Mouse (Mus musculus): ENCODE measurements at regions not wholly inside any gene's neighbourhood (a gene's known extent, or its start where the extent isn't known, plus 50 kb on each side); places are given as distances from the start of the nearest gene placed in this dataset.
A peak's percentile ranks its signal among the peaks of the same experiment; 100 is the strongest.

DNA sequence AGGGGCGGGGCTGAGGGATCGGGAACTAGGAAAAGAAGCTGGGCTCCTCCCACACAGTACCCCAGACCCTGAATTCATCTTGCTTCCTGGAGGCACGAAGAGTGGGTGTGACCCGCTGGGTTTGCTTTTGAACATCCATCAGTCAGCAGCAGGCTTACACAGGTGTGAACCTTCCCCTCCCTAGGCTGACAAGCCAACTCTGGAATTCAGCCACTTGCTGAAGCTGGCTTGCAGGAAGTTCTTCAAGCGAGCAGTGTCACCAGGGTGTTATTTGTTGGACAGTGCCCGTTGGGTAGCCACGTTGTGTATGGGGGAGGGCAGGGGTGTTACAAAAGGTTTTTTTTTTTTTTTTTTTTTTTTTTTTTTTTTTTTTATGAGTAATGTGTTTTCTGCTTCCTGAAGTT, 118.8 kb downstream of the Gm9376 start:
- H3K4me1 ChIP-seq (ENCODE audit: insufficient read depth): no peaks in the 10 kb centered on the region
- H3K36me3 ChIP-seq (ENCODE audit: insufficient read depth): no peaks in the 10 kb centered on the region
- peak overlapping the region; percentile 21; the same call in 1 of the 2 replicates for H3K4me2 ChIP-seq (ENCODE audit: low read depth)
- TF ChIP-seq CTCF (IDR thresholded peaks at IDR 0.05; ENCODE audit: low read depth): no peak
- ATAC-seq (no peak; the same call in 1 of the 2 replicates), DNase-seq (no peak)
- no peak overlapping the region for H3K27ac ChIP-seq (ENCODE audit: low read depth, low read length)
- no peak overlapping the region for H3K4me3 ChIP-seq (ENCODE audit: low read depth, low read length)
- H3K9ac ChIP-seq: no peak overlapping the region
- no peaks in the 10 kb centered on the region for H3K27me3 ChIP-seq (ENCODE audit: insufficient read depth, low read length)
- no peaks in the 10 kb centered on the region for H3K9me3 ChIP-seq (ENCODE audit: low read length)
- 25% methylated on average over 7 of the region's 7 CpGs for WGBS

DNA sequence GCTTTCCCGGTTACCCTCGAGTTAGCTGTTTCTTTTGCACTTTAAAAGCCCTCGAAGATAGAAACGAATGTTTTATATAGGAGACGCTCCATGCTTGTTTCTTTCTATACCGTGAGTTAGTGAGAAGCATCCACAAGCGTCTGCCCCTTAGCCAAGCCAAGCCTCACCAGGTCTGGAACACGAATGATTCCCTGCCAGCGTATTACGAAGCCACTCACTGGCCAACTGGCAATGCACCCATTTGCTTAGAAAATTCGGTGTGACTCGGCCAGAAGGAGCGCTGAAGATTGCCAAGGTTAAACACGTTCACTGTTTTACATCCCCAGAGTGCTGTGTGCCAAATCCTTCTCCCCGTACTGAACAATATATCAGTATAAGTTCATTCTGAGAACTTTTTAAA, 121.3 kb downstream of the Gm9376 start:
- H3K9me3 ChIP-seq (ENCODE audit: low read length): no peaks in the 10 kb centered on the region
- 55% methylated on average over 15 of the region's 15 CpGs for WGBS
- no peaks in the 10 kb centered on the region for H3K36me3 ChIP-seq (ENCODE audit: insufficient read depth)
- no peak overlapping the region for H3K4me3 ChIP-seq (ENCODE audit: low read depth, low read length)
- H3K27me3 ChIP-seq (ENCODE audit: insufficient read depth, low read length): no peaks in the 10 kb centered on the region
- no peak overlapping the region for H3K9ac ChIP-seq
- DNase-seq (peak; percentile 40), ATAC-seq (no peak)
- no peak overlapping the region for H3K4me2 ChIP-seq (ENCODE audit: low read depth)
- no peaks in the 10 kb centered on the region for H3K4me1 ChIP-seq (ENCODE audit: insufficient read depth)
- TF ChIP-seq CTCF (IDR thresholded peaks at IDR 0.05; ENCODE audit: low read depth): no peak
- H3K27ac ChIP-seq (ENCODE audit: low read depth, low read length): no peak overlapping the region

DNA sequence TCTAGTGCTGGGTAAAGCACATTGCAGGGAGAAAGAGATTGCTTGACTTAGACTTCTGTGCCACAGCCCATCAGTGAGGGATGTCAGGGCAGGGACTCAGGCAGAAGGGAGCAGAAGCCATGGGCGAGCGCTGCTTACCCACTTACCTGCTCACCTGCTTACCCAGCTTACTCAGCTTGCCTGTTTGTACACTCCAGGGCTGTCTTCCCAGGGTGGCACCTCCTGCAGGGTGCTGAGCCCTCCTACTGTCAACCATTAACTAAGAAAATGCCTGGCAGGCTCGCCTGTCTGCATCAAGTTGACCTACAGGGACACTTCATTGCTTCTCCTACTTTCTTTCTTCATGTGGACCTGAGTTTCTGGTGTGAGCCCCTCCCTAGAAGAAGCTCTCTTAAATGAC, 124.0 kb downstream of the Gm9376 start:
- no peaks in the 10 kb centered on the region for H3K4me1 ChIP-seq (ENCODE audit: insufficient read depth)
- no peak overlapping the region for H3K4me2 ChIP-seq (ENCODE audit: low read depth)
- no peaks in the 10 kb centered on the region for H3K27me3 ChIP-seq (ENCODE audit: insufficient read depth, low read length)
- no peak for DNase-seq
- no peak for TF ChIP-seq CTCF (IDR thresholded peaks at IDR 0.05; ENCODE audit: low read depth)
- H3K9ac ChIP-seq: no peak overlapping the region
- H3K4me3 ChIP-seq (ENCODE audit: low read depth, low read length): no peak overlapping the region
- no peak for ATAC-seq
- no peaks in the 10 kb centered on the region for H3K9me3 ChIP-seq (ENCODE audit: low read length)
- 89% methylated on average over 3 of the region's 3 CpGs for WGBS
- no peaks in the 10 kb centered on the region for H3K36me3 ChIP-seq (ENCODE audit: insufficient read depth)
- H3K27ac ChIP-seq (ENCODE audit: low read depth, low read length): no peak overlapping the region

DNA sequence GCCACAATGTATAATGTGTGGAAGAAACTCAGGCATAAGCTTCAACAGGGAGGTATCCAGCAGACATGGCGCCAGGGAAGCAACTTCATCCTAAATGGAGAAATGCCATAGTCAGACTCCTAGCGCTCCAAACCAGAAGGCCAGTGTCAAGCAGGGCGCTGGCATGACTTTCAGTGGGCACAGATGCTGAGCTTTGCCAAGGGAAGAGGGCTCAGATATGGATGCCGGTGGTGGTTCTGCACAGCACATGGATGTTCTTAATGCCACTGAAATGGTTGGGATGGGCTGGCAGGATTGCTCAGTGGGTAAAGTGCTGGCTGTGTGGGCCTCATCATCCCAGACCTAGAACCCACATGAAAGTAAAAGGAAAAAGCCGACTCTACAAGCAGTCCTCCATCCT, 124.8 kb downstream of the Gm9376 start:
- 95% methylated on average over 5 of the region's 5 CpGs for WGBS
- ATAC-seq (no peak), DNase-seq (no peak)
- H3K4me1 ChIP-seq (ENCODE audit: insufficient read depth): no peaks in the 10 kb centered on the region
- no peak overlapping the region for H3K27ac ChIP-seq (ENCODE audit: low read depth, low read length)
- H3K9me3 ChIP-seq (ENCODE audit: low read length): no peaks in the 10 kb centered on the region
- no peak overlapping the region for H3K9ac ChIP-seq
- no peaks in the 10 kb centered on the region for H3K36me3 ChIP-seq (ENCODE audit: insufficient read depth)
- H3K4me2 ChIP-seq (ENCODE audit: low read depth): no peak overlapping the region
- H3K4me3 ChIP-seq (ENCODE audit: low read depth, low read length): no peak overlapping the region
- TF ChIP-seq CTCF (IDR thresholded peaks at IDR 0.05; ENCODE audit: low read depth): no peak
- no peaks in the 10 kb centered on the region for H3K27me3 ChIP-seq (ENCODE audit: insufficient read depth, low read length)

DNA sequence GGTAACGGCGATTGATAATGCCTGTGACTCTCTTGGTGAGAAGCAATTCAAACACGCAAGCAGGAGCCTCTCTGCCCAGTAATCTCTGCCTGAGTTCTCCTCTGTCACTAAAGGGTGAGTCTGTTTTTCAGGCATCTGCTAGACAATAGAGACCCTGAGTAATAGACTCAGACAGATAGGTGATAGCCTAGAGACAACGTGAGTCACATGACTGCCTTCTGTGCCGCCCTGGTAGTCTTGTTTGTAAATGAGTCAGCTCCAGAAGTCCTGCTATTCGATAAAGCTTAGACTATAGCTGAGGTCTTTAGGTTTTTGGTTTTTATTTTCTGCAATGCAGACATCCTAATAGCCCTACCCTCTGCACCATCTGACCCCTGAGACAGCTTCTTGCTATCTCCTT, 126.9 kb downstream of the Gm9376 start:
- H3K9me3 ChIP-seq (ENCODE audit: low read length): no peaks in the 10 kb centered on the region
- H3K27me3 ChIP-seq (ENCODE audit: insufficient read depth, low read length): no peaks in the 10 kb centered on the region
- ATAC-seq: no peak
- H3K4me3 ChIP-seq (ENCODE audit: low read depth, low read length): no peak overlapping the region
- 57% methylated on average over 6 of the region's 6 CpGs for WGBS
- H3K4me1 ChIP-seq (ENCODE audit: insufficient read depth): no peaks in the 10 kb centered on the region
- no peak for TF ChIP-seq CTCF (IDR thresholded peaks at IDR 0.05; ENCODE audit: low read depth)
- no peak overlapping the region for H3K4me2 ChIP-seq (ENCODE audit: low read depth)
- H3K27ac ChIP-seq (ENCODE audit: low read depth, low read length): no peak overlapping the region
- no peak for DNase-seq
- no peaks in the 10 kb centered on the region for H3K36me3 ChIP-seq (ENCODE audit: insufficient read depth)
- H3K9ac ChIP-seq: no peak overlapping the region

DNA sequence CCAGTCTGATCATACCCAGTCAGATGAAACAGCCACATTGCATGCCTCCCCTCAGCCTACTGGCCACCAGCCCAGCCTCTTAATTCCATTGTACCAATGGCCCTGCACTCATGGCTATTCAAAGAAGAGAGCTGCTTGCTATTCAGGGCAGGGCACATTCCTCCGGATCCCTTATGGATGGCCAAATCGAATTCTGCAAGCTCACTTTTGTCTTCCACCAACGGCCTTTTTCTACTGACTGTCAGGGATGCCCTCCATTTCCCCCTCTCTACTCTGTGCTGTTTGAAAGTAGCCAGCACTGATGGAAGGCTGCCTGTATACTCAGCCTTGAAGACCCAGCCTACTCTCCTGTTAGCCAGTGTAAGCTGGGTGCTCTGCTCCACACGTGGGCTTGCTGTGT, 147.5 kb downstream of the Gm9376 start:
- Histone ChIP-seq H3K9ac (no peak overlapping the region), H3K4me1 (ENCODE audit: insufficient read depth) (no peaks in the 10 kb centered on the region), H3K27ac (ENCODE audit: low read depth, low read length) (no peak overlapping the region), H3K27me3 (ENCODE audit: insufficient read depth, low read length) (peaks cover 5% of the 10 kb centered on the region; the same call in 1 of the 2 replicates), H3K36me3 (ENCODE audit: insufficient read depth) (no peaks in the 10 kb centered on the region), H3K4me2 (ENCODE audit: low read depth) (no peak overlapping the region), H3K9me3 (ENCODE audit: low read length) (0 out of 2 replicates have a peak, but pooled peaks cover 6% of the 10 kb centered on the region), H3K4me3 (ENCODE audit: low read depth, low read length) (no peak overlapping the region)
- 13% methylated on average over 4 of the region's 4 CpGs for WGBS
- TF ChIP-seq CTCF (IDR thresholded peaks at IDR 0.05; ENCODE audit: low read depth): no peak
- peak; percentile 12 for DNase-seq
- peak; percentile 56 for ATAC-seq

DNA sequence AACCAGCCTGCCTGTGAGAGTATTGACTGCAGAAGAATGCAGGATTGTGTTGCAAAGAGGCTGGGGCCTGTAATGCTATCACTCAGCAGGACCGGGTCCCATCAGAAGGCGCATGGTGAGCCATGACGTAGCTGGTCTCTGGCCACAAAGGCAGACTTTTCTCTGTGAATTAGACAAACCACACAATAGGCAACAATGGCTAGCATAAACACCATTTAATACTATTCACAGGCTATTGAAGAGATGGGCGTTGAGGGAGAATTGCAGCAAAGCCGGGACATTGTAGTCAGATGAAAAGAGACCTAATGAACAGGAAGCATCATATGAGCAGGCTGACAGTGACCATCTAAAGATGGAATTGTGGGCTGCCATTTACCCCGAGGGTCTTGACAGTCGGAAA, 149.4 kb downstream of the Gm9376 start:
- H3K9me3 ChIP-seq (ENCODE audit: low read length): 0 out of 2 replicates have a peak, but pooled peaks cover 8% of the 10 kb centered on the region
- 15% methylated on average over 7 of the region's 7 CpGs for WGBS
- H3K4me1 ChIP-seq (ENCODE audit: insufficient read depth): no peaks in the 10 kb centered on the region
- DNase-seq: no peak
- ATAC-seq: peak; percentile 42; the same call in 1 of the 2 replicates
- no peaks in the 10 kb centered on the region for H3K36me3 ChIP-seq (ENCODE audit: insufficient read depth)
- H3K27ac ChIP-seq (ENCODE audit: low read depth, low read length): no peak overlapping the region
- no peak for TF ChIP-seq CTCF (IDR thresholded peaks at IDR 0.05; ENCODE audit: low read depth)
- no peak overlapping the region for H3K9ac ChIP-seq
- H3K4me3 ChIP-seq (ENCODE audit: low read depth, low read length): no peak overlapping the region
- no peak overlapping the region for H3K4me2 ChIP-seq (ENCODE audit: low read depth)
- H3K27me3 ChIP-seq (ENCODE audit: insufficient read depth, low read length): peaks cover 5% of the 10 kb centered on the region; the same call in 1 of the 2 replicates

Measured in forebrain, postnatal 0 days (tissue).